Mouse (Mus musculus): ENCODE data around the gene Cnbd2.

The Cnbd2 gene

GRCm38 (mm10) chr2:156312297-156312897 lies at the start of gene Cnbd2, which contains the start of gene Scand1:
TSS of gene Cnbd2 (plus strand) at chr2:156312299.
TSS of gene Scand1 (minus strand) at chr2:156312704.
- DNase-seq (ENCODE audit: low read depth, low spot score): peak; percentile 65

GRCm38 (mm10) chr2:156263204-156263893 lies 48.8 kb upstream of the Cnbd2 start:
- DNase-seq (ENCODE audit: low read depth, low spot score): no peak

- DNase-seq (ENCODE audit: low read depth, low spot score): no peak
Observed at GRCm38 (mm10) chr2:156267636-156268035, 44.5 kb upstream of the Cnbd2 start.

GRCm38 (mm10) chr2:156272553-156272952 lies 39.5 kb upstream of the Cnbd2 start:
- no peak for DNase-seq (ENCODE audit: low read depth, low spot score)

GRCm38 (mm10) chr2:156278226-156279017 lies 33.7 kb upstream of the Cnbd2 start:
- DNase-seq (ENCODE audit: low read depth, low spot score): peak; percentile 64

GRCm38 (mm10) chr2:156281227-156281626 lies 30.9 kb upstream of the Cnbd2 start:
- DNase-seq (ENCODE audit: low read depth, low spot score): no peak

GRCm38 (mm10) chr2:156285161-156285560 lies 26.9 kb upstream of the Cnbd2 start:
- no peak for DNase-seq (ENCODE audit: low read depth, low spot score)

- DNase-seq (ENCODE audit: low read depth, low spot score): no peak
Observed at GRCm38 (mm10) chr2:156286733-156287132, 25.4 kb upstream of the Cnbd2 start.

GRCm38 (mm10) chr2:156288222-156288621 lies 23.9 kb upstream of the Cnbd2 start:
- DNase-seq (ENCODE audit: low read depth, low spot score): no peak

GRCm38 (mm10) chr2:156289552-156290160 lies 22.4 kb upstream of the Cnbd2 start:
- DNase-seq (ENCODE audit: low read depth, low spot score): no peak

GRCm38 (mm10) chr2:156291998-156292397 lies 20.1 kb upstream of the Cnbd2 start:
- DNase-seq (ENCODE audit: low read depth, low spot score): no peak

GRCm38 (mm10) chr2:156295601-156296063 lies 16.5 kb upstream of the Cnbd2 start:
- DNase-seq (ENCODE audit: low read depth, low spot score): no peak

- DNase-seq (ENCODE audit: low read depth, low spot score): no peak
Observed at GRCm38 (mm10) chr2:156296190-156296589, 15.9 kb upstream of the Cnbd2 start.

GRCm38 (mm10) chr2:156297653-156298052 lies 14.4 kb upstream of the Cnbd2 start:
- DNase-seq (ENCODE audit: low read depth, low spot score): peak; percentile 16

- DNase-seq (ENCODE audit: low read depth, low spot score): no peak
Observed at GRCm38 (mm10) chr2:156298458-156298857, 13.6 kb upstream of the Cnbd2 start.

- DNase-seq (ENCODE audit: low read depth, low spot score): no peak
Observed at GRCm38 (mm10) chr2:156302063-156302462, 10.0 kb upstream of the Cnbd2 start.

- DNase-seq (ENCODE audit: low read depth, low spot score): no peak
Observed at GRCm38 (mm10) chr2:156304351-156304750, 7.7 kb upstream of the Cnbd2 start.

GRCm38 (mm10) chr2:156305818-156306217 lies 6.3 kb upstream of the Cnbd2 start:
- no peak for DNase-seq (ENCODE audit: low read depth, low spot score)

- DNase-seq (ENCODE audit: low read depth, low spot score): no peak
Observed at GRCm38 (mm10) chr2:156307261-156307660, 4.8 kb upstream of the Cnbd2 start.

- DNase-seq (ENCODE audit: low read depth, low spot score): no peak
Observed at GRCm38 (mm10) chr2:156309948-156310347, 2.2 kb upstream of the Cnbd2 start.

- no peak for DNase-seq (ENCODE audit: low read depth, low spot score)
Observed at GRCm38 (mm10) chr2:156310455-156310854, 1.6 kb upstream of the Cnbd2 start.

- DNase-seq (ENCODE audit: low read depth, low spot score): no peak
Observed at GRCm38 (mm10) chr2:156310945-156311344, 1.2 kb upstream of the Cnbd2 start.

Measured in embryo, embryonic 11.5 days (tissue).